Mouse (Mus musculus) cerebellum, postnatal 10 days (tissue): Measurements from ENCODE around the gene Pilra.
A peak's percentile ranks its signal among the peaks of the same experiment; 100 is the strongest.
"Not testable (repeated sequence)": the region's sequence is repeated elsewhere in the genome, so short reads cannot be mapped to it uniquely, and the experiment has no call there.

ENCODE experiments used
- DNase-seq, 2 experiments: peaks; one replicate each; pipeline ENCODE4 v3.0.0; 2021; ENCODE audit warnings: mixed read lengths in 2 of 2

Pilra gene

GRCm38 (mm10) chr5:137835966-137836520, at the start of gene Pilra:
Gene Pilra (minus strand): TSS chr5:137836281.
- DNase-seq = not testable (repeated sequence)

- DNase-seq = no peak
These were observed 47.3 kb upstream of the Pilra start for GRCm38 (mm10) chr5:137883345-137883744.

- DNase-seq = no peak
These were observed 46.8 kb upstream of the Pilra start for GRCm38 (mm10) chr5:137882922-137883321.

GRCm38 (mm10) chr5:137877860-137878259, 41.8 kb upstream of the Pilra start:
- peak; percentile 21 to 32 for DNase-seq

GRCm38 (mm10) chr5:137875054-137875453, 39.0 kb upstream of the Pilra start:
- DNase-seq = no peak

- DNase-seq = not testable (repeated sequence)
These were observed 36.3 kb upstream of the Pilra start for GRCm38 (mm10) chr5:137872381-137872702.

GRCm38 (mm10) chr5:137871644-137872380, 35.7 kb upstream of the Pilra start, which contains the start of gene Pilrb2:
Gene Pilrb2 (minus strand): TSS chr5:137871815.
- not testable (repeated sequence) for DNase-seq

- DNase-seq = not testable (repeated sequence)
These were observed 32.5 kb upstream of the Pilra start for GRCm38 (mm10) chr5:137868600-137868999.

- not testable (repeated sequence) for DNase-seq
These were observed 27.9 kb upstream of the Pilra start for GRCm38 (mm10) chr5:137864008-137864407.

- DNase-seq = peak in 1 of 2 experiments; percentile 8
These were observed 22.1 kb upstream of the Pilra start, which contains the start of gene Pilrb1 for GRCm38 (mm10) chr5:137857960-137858710. Gene Pilrb1 (minus strand): TSS chr5:137858106.

- not testable (repeated sequence) for DNase-seq
These were observed 20.8 kb upstream of the Pilra start for GRCm38 (mm10) chr5:137856870-137857269.

- DNase-seq = not testable (repeated sequence)
These were observed 18.8 kb upstream of the Pilra start for GRCm38 (mm10) chr5:137854907-137855306.

GRCm38 (mm10) chr5:137850313-137850712, 14.2 kb upstream of the Pilra start:
- DNase-seq = not testable (repeated sequence)

- not testable (repeated sequence) for DNase-seq
These were observed 1.0 kb upstream of the Pilra start for GRCm38 (mm10) chr5:137837110-137837509.

- no peak for DNase-seq
These were observed 530 bp upstream of the Pilra start for GRCm38 (mm10) chr5:137836611-137837010.

- no peak for DNase-seq
These were observed 2.6 kb downstream of the Pilra start for GRCm38 (mm10) chr5:137833500-137833899.

- no peak for DNase-seq
These were observed 4.6 kb downstream of the Pilra start for GRCm38 (mm10) chr5:137831506-137831905.

- no peak for DNase-seq
These were observed 5.0 kb downstream of the Pilra start for GRCm38 (mm10) chr5:137831106-137831505.

- DNase-seq = no peak
These were observed 5.8 kb downstream of the Pilra start for GRCm38 (mm10) chr5:137830238-137830637.

- no peak for DNase-seq
These were observed 7.4 kb downstream of the Pilra start for GRCm38 (mm10) chr5:137828694-137829093.

GRCm38 (mm10) chr5:137826421-137826820, 9.7 kb downstream of the Pilra start:
- DNase-seq = no peak

- no peak for DNase-seq
These were observed 10.1 kb downstream of the Pilra start for GRCm38 (mm10) chr5:137825971-137826370.

- no peak for DNase-seq
These were observed 11.1 kb downstream of the Pilra start for GRCm38 (mm10) chr5:137825030-137825429.
